Mouse (Mus musculus) heart, embryonic 16.5 days (tissue): ENCODE results near the gene Tnfrsf11a. TPM values are rescaled to one million over a fixed set of nuclear protein-coding genes. Genes with fewer than 3 reads are reported as not detected.

Experiments
- ATAC-seq: fragments of 200-750 bp; cut with Nextera tagmentation; replicated peaks from 2 replicates; pipeline ENCODE4 v1.8.0; 2017; ENCODE audit warnings: moderate number of reproducible peaks; ENCODE audit not compliant: insufficient read depth, low FRiP score; ENCODE audit errors: extremely low read depth
- H3K27ac ChIP-seq: fragments of 300-500 bp; sonication (generic); 2 replicates; pipeline ENCODE4 v1.5.1; 2014; ENCODE audit warnings: mild to moderate bottlenecking, low read length, control low read depth, moderate library complexity
- H3K27me3 ChIP-seq: fragments of 300-500 bp; sonication (generic); 2 replicates; pipeline ENCODE4 v1.6.1; 2014; ENCODE audit warnings: low read length, mixed read lengths; ENCODE audit not compliant: control insufficient read depth, insufficient read depth
- H3K36me3 ChIP-seq: fragments of 300-500 bp; sonication (generic); 2 replicates; pipeline ENCODE4 v1.6.1; 2014; ENCODE audit not compliant: control insufficient read depth, insufficient read depth
- H3K4me1 ChIP-seq: fragments of 300-500 bp; sonication (generic); 2 replicates; pipeline ENCODE4 v1.6.1; 2014; ENCODE audit warnings: low read length, mixed read lengths; ENCODE audit not compliant: control insufficient read depth, insufficient read depth
- H3K4me2 ChIP-seq: fragments of 300-500 bp; sonication (generic); 2 replicates; pipeline ENCODE4 v1.6.1; 2014; ENCODE audit warnings: low read depth, mild to moderate bottlenecking, control low read depth, low read length
- H3K4me3 ChIP-seq: fragments of 300-500 bp; sonication (generic); 2 replicates; pipeline ENCODE4 v1.5.1; 2014; ENCODE audit warnings: mild to moderate bottlenecking, control low read depth, low read length
- H3K9ac ChIP-seq: fragments of 300-500 bp; sonication (generic); 2 replicates; pipeline ENCODE4 v1.6.1; 2014; ENCODE audit warnings: low read length, control low read depth
- H3K9me3 ChIP-seq: fragments of 300-500 bp; sonication (generic); replicated peaks from 2 replicates; pipeline ENCODE4 v1.6.1; 2016; ENCODE audit warnings: low read length; ENCODE audit not compliant: control insufficient read depth
- WGBS: fragments of 180-500 bp; shearing (Covaris S2); extraction: QIAGEN DNeasy Blood & Tissue Kit; methylation state at CpG from one replicate; pipeline ENCODE4 v1.1.7; 2014; 5-methylcytosine and 5-hydroxymethylcytosine counted together
- polyA plus RNA-seq: library from polyadenylated mRNA; unstranded; fragments of >200 nt; fragmentation: Nextera tagmentation; extraction: Ambion mirVana; gene quantifications from 2 replicates; pipeline ENCODE4 v1.2.1, GENCODE M21; 2015

The Tnfrsf11a gene
- polyA plus RNA-seq, 1 experiment from 2014 or later: 0.83 TPM

DNA sequence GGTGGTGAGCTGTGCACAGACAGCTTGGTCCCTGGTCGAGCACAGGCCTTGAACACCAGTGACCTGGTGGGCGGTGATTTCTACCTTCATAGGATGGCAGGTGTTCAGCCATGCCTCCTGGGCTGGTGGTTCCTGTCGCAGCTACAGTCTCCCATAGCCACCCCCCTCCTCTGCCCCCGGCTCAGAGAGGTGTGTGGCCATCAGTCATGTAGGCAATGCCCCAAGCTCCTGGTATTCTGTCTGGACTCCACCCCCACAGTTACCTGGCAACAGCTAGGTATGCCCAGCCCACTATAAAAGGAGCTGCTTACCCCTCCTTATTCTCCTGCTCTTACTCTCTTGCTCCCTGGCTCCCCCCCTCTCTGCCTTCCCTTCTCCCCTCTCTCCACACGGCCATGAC is 105.8 kb downstream of the Tnfrsf11a start:
- no peaks in the 10 kb centered on the region for H3K4me1 ChIP-seq
- no peak for ATAC-seq
- H3K9me3 ChIP-seq: no peaks in the 10 kb centered on the region
- H3K27ac ChIP-seq: no peak overlapping the region
- WGBS: 68% methylated on average over 5 of the region's 5 CpGs
- H3K27me3 ChIP-seq: no peaks in the 10 kb centered on the region
- H3K4me3 ChIP-seq: no peak overlapping the region
- H3K4me2 ChIP-seq: no peak overlapping the region
- no peak overlapping the region for H3K9ac ChIP-seq
- no peaks in the 10 kb centered on the region for H3K36me3 ChIP-seq

DNA sequence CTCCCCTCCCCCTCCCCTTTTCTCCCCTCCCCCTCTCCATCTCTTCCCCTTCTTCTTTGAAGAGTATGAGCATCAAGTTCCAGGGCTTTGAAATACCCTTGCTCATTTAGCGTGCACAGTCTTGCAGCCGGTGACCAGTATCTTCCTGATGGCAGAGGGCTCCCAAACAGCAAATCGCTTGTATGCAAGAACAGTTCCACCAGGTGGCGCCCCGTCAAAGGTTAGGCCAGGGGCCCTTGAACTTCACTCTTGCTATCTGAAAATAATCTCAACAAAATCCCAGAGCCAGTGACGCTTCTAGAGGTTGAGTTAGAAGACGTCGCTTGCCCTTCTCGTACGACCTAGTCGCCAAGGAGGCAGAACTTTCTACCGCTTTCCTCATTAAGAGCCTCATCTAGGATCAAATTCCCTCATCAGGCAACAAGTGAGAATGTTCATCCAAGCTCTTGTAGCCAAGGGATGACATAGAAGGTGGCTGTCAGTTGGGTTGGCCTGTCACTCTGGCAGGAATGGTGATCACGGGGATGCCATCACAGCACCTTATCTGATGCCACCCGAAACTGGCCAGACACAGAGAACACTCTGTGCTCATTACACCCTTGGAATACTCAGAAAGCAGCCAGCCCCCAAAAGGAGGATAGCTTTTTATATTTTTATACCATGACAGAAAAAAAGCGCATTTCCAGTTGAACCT is 110.7 kb downstream of the Tnfrsf11a start:
- Histone ChIP-seq H3K4me2 (peak overlapping the region; percentile 15; the same call in 1 of the 2 replicates), H3K27me3 (no peaks in the 10 kb centered on the region), H3K9me3 (no peaks in the 10 kb centered on the region), H3K27ac (no peak overlapping the region), H3K4me1 (no peaks in the 10 kb centered on the region), H3K4me3 (no peak overlapping the region), H3K9ac (no peak overlapping the region), H3K36me3 (no peaks in the 10 kb centered on the region)
- no peak for ATAC-seq
- WGBS: 22% methylated on average over 15 of the region's 15 CpGs

DNA sequence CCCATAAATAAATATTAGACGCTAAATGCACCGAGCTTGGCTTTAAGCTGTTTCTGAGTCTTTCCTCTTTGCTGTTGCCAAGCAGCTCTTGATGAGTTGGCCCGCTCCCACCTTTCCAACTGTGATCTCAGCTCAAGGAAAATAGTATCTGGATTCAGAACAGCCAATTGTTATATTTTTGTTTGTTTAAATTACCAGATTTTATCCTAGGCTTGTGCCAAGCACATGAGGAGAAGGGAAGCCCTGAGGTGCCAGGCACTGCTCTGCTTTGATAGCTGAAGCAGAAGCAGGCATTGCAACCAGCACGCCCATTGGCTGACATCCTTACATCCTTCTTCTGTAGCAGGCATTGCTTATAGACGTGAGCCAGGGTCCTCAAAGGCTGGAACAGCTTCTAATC is 114.5 kb downstream of the Tnfrsf11a start:
- ATAC-seq: no peak
- Histone ChIP-seq H3K36me3 (no peaks in the 10 kb centered on the region), H3K4me3 (no peak overlapping the region), H3K27ac (no peak overlapping the region), H3K27me3 (no peaks in the 10 kb centered on the region), H3K4me1 (no peaks in the 10 kb centered on the region), H3K4me2 (no peak overlapping the region), H3K9ac (no peak overlapping the region), H3K9me3 (no peaks in the 10 kb centered on the region)
- 69% methylated on average over 5 of the region's 5 CpGs for WGBS

Other genes with a start within 250 kb of the Tnfrsf11a start
- 7.4 and 9.2 TPM in 2 replicates for gene Pign, start 117.0 kb upstream of the Tnfrsf11a start, polyA plus RNA-seq
- gene Relch, start 116.9 kb upstream of the Tnfrsf11a start, polyA plus RNA-seq: 16.3 and 19.0 TPM in 2 replicates
- gene Zcchc2, start 209.7 kb downstream of the Tnfrsf11a start, polyA plus RNA-seq: 1.9 and 2.2 TPM in 2 replicates